Mouse (Mus musculus) neural tube, embryonic 15.5 days (tissue): ENCODE measurements at regions not wholly inside any gene's neighbourhood (a gene's known extent, or its start where the extent isn't known, plus 50 kb on each side); places are given as distances from the start of the nearest gene placed in this dataset.

Experiments used
- ATAC-seq: fragments of 200-750 bp; cut with Nextera tagmentation; 2 replicates; pipeline ENCODE4 v1.8.0; 2017; ENCODE audit warnings: mild to moderate bottlenecking, moderate TSS enrichment, moderate library complexity; ENCODE audit not compliant: low FRiP score
- H3K27ac ChIP-seq: fragments of 300-500 bp; sonication (generic); replicated peaks from 2 replicates; pipeline ENCODE4 v1.5.1; 2015; ENCODE audit warnings: mild to moderate bottlenecking, inconsistent platforms
- H3K27me3 ChIP-seq: fragments of 300-500 bp; sonication (generic); replicated peaks from 2 replicates; pipeline ENCODE4 v1.6.1; 2015; ENCODE audit warnings: inconsistent platforms
- H3K36me3 ChIP-seq: fragments of 300-500 bp; sonication (generic); 2 replicates; pipeline ENCODE4 v1.6.1; 2015; ENCODE audit warnings: inconsistent platforms
- H3K4me1 ChIP-seq: fragments of 300-500 bp; sonication (generic); 2 replicates; pipeline ENCODE4 v1.6.1; 2015; ENCODE audit warnings: inconsistent platforms
- H3K4me2 ChIP-seq: fragments of 300-500 bp; sonication (generic); 2 replicates; pipeline ENCODE4 v1.6.1; 2015; ENCODE audit warnings: inconsistent platforms, mild to moderate bottlenecking, moderate library complexity
- H3K4me3 ChIP-seq: fragments of 300-500 bp; sonication (generic); replicated peaks from 2 replicates; pipeline ENCODE4 v1.5.1; 2015; ENCODE audit warnings: mild to moderate bottlenecking, inconsistent platforms
- H3K9ac ChIP-seq: fragments of 300-500 bp; sonication (generic); replicated peaks from 2 replicates; pipeline ENCODE4 v1.6.1; 2015; ENCODE audit warnings: mild to moderate bottlenecking, inconsistent platforms
- H3K9me3 ChIP-seq: fragments of 300-500 bp; sonication (generic); replicated peaks from 2 replicates; pipeline ENCODE4 v1.6.1; 2016; ENCODE audit warnings: inconsistent platforms
- WGBS: fragments of 180-500 bp; shearing (Covaris S2); methylation state at CpG from one replicate; pipeline ENCODE4 v1.1.7; 2015; ENCODE audit warnings: mixed read lengths; 5-methylcytosine and 5-hydroxymethylcytosine counted together

DNA sequence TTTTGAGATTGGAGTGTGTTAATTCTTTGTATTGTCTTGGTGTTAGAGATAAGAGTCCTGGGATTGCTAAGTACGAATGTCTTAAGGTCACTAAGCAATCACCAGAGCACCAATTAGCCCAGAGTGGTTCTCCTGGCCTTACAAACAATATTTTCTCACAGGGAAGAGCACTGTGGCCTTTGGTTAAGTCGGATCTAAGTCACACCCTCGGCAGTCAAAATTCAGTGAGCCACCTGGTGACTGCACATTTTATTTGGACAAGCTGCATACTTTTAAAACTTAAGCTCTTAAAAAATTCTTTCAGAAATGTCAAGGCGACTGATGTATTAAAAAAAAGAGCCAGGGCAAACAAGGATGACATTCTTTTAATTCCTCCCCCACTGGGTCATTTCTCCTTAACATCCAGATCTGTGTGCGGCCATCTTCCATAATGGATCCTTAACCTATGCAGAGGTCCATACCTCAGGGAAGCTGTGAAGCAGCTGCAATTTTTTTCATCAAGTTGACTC, 60.9 kb upstream of the Foxa2 start:
- Histone ChIP-seq H3K27me3 (no peaks in the 10 kb centered on the region), H3K9ac (no peak overlapping the region), H3K4me2 (no peak overlapping the region), H3K9me3 (no peaks in the 10 kb centered on the region), H3K36me3 (no peaks in the 10 kb centered on the region), H3K4me1 (no peaks in the 10 kb centered on the region), H3K27ac (no peak overlapping the region), H3K4me3 (no peak overlapping the region)
- 75% methylated on average over 5 of the region's 5 CpGs for WGBS
- no peak for ATAC-seq

DNA sequence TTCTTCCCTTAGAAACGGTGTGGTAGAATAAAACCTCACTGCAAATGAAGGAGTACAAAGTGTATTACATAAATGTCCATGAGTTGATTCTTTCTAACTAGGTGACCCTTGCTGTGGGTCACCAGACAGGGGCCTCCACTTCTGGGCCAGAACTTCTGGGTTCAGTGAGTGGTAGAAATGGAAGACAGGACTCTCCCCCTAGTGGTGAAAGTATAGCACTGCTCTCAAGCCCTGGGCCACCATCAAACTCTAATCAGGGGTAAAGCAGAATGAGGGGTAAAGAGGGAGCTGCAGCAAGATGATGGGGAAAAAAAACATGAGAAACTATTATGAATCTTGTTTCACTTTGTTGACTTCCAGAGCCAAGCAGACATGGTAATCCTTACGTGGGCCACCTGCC, 63.4 kb upstream of the Foxa2 start:
- no peak for ATAC-seq
- Histone ChIP-seq H3K9ac (no peak overlapping the region), H3K27me3 (no peaks in the 10 kb centered on the region; the same call in 1 of the 2 replicates), H3K4me2 (no peak overlapping the region), H3K36me3 (no peaks in the 10 kb centered on the region), H3K4me1 (no peaks in the 10 kb centered on the region), H3K4me3 (no peak overlapping the region), H3K9me3 (no peaks in the 10 kb centered on the region), H3K27ac (no peak overlapping the region)
- 49% methylated on average over 2 of the region's 2 CpGs for WGBS

DNA sequence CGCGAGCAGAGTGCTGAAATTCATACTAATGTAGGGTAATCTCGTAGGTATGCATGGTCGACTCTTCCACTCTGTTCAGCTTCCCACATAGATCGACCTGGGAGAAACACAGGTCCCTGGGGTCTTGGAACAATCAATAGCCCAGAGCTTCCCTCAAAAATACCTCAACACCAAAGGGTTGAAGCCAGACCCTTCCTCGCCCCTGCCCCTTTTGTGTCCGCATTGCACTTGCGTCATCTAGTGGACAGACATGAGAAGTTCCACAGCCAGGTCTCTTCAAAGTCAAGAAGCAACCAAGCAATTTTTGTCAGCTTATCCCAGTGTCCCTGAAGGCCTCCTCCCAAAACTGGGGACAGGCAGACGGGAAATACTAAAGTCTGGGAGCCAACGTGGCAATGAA, 65.1 kb upstream of the Foxa2 start:
- Histone ChIP-seq H3K4me1 (no peaks in the 10 kb centered on the region), H3K27ac (no peak overlapping the region), H3K9ac (no peak overlapping the region), H3K4me2 (peak overlapping the region; percentile 48), H3K36me3 (no peaks in the 10 kb centered on the region), H3K9me3 (no peaks in the 10 kb centered on the region), H3K4me3 (no peak overlapping the region), H3K27me3 (no peaks in the 10 kb centered on the region; the same call in 1 of the 2 replicates)
- peak; percentile 53; the same call in 1 of the 2 replicates for ATAC-seq
- 27% methylated on average over 10 of the region's 10 CpGs for WGBS

DNA sequence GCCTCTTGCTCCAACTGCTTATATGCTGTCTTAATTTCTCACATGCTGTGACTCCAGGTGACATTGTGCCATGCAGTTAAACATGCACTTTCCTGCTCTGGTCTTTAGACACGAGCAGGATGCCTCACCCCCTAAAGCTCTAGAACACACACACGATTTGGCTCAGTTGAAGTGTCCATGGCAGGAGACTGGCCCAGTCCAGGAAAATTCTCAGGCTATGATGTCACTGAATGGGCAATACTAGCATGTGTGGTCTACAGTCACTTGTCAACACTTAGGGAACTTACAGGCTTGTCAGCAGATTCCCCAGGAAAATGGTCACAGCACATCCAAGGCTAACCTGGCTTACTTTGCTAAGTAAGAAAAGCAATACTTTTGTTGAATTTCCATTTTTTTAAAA, 66.4 kb upstream of the Foxa2 start:
- no peak overlapping the region for H3K4me2 ChIP-seq
- no peak overlapping the region for H3K9ac ChIP-seq
- WGBS: 63% methylated on average over 2 of the region's 2 CpGs
- H3K27me3 ChIP-seq: no peaks in the 10 kb centered on the region; the same call in 1 of the 2 replicates
- no peak overlapping the region for H3K4me3 ChIP-seq
- H3K27ac ChIP-seq: no peak overlapping the region
- no peaks in the 10 kb centered on the region for H3K4me1 ChIP-seq
- ATAC-seq: no peak
- H3K36me3 ChIP-seq: no peaks in the 10 kb centered on the region
- no peaks in the 10 kb centered on the region for H3K9me3 ChIP-seq

DNA sequence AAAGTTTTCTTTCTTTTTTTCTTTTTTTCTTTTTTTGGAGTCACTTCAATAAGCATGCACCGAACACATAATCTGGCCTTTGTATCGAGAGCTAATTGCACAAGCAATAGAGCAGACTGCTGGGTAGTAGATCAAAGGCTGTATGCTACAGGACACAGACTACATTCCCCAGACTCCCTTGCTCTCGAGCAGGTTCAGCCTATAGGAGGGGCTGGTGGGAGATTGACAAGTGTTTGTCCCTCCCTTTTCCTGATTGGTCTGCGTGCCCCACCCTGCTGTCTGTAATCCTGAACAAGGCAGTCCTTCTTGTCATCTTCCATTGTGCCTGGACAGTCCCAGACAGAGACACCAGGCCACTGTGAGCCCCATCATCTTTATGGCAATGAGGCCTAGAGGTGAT, 67.8 kb upstream of the Foxa2 start:
- H3K27me3 ChIP-seq: no peaks in the 10 kb centered on the region; the same call in 1 of the 2 replicates
- no peak overlapping the region for H3K4me3 ChIP-seq
- no peaks in the 10 kb centered on the region for H3K4me1 ChIP-seq
- 0 out of 2 replicates have a peak, but pooled peaks have one; percentile 60 for ATAC-seq
- H3K4me2 ChIP-seq: no peak overlapping the region
- no peaks in the 10 kb centered on the region for H3K36me3 ChIP-seq
- H3K9ac ChIP-seq: no peak overlapping the region
- no peak overlapping the region for H3K27ac ChIP-seq
- 25% methylated on average over 4 of the region's 4 CpGs for WGBS
- no peaks in the 10 kb centered on the region for H3K9me3 ChIP-seq

DNA sequence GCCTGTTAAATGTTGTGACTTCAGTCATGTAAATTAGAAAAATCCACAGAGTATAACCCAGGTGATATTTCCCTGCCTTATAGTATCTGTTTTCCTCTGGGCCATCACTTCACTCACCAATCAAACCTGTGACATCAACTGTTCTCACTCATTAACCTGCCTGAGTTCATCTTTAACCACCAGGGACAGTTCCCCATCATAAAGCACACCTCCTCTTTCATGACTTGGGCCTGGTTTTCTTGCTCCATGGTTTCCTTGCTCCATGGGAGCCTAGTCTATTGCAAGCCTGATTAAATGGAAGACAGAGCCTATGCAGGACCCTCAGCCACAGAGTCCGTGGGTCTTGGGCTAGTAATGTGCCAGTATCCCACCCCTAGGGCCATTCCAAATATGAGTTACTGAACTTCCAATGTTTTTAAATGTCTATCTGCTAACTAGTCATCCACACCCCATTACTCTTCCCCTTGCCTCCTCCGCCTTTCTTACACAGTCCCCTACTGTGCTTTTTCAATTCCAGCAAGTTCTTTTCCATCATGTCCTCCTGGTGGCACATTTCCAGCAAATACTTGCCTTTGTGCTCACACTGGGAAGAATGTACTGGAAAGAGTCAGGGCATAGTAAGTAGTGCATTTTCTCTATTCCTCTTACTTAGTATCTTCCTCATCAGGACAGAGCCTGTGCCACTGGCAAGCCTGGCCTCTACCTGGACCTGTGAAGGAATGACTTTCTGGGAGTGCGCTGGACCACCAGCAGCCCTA, 69.4 kb upstream of the Foxa2 start:
- no peak overlapping the region for H3K4me2 ChIP-seq

DNA sequence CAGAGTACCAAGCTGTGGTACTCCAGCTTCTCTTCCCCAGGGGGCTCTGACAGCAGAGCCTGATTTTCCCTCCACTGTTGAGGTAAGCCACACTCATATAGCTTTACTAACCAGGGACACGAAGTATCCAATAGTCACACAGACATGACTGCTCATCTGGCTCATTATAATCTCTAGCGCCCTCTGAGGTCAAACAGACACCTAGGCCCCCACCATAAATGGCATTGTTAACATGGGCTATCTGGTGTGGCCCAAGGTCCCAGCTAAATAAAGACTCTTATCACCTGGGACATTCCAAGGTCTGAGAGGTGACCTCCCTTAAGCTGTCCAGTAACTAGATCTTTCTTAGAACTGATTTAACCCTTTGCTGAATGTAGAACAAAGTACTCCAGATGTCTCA, 70.7 kb upstream of the Foxa2 start:
- Histone ChIP-seq H3K9me3 (no peaks in the 10 kb centered on the region), H3K27me3 (no peaks in the 10 kb centered on the region; the same call in 1 of the 2 replicates), H3K4me3 (no peak overlapping the region), H3K9ac (no peak overlapping the region), H3K27ac (no peak overlapping the region), H3K36me3 (no peaks in the 10 kb centered on the region), H3K4me2 (no peak overlapping the region), H3K4me1 (0 out of 2 replicates have a peak, but pooled peaks cover under 1% of the 10 kb centered on the region)
- no peak for ATAC-seq
- WGBS: 63% methylated on average over 2 of the region's 2 CpGs

More for the DNA sequence above, 69.4 kb upstream of the Foxa2 start:
- Histone ChIP-seq H3K4me3 (no peak overlapping the region), H3K27ac (no peak overlapping the region), H3K9me3 (no peaks in the 10 kb centered on the region), H3K36me3 (no peaks in the 10 kb centered on the region), H3K9ac (no peak overlapping the region), H3K27me3 (no peaks in the 10 kb centered on the region; the same call in 1 of the 2 replicates), H3K4me1 (no peaks in the 10 kb centered on the region)
- 72% methylated on average over 3 of the region's 3 CpGs for WGBS
- ATAC-seq: no peak

DNA sequence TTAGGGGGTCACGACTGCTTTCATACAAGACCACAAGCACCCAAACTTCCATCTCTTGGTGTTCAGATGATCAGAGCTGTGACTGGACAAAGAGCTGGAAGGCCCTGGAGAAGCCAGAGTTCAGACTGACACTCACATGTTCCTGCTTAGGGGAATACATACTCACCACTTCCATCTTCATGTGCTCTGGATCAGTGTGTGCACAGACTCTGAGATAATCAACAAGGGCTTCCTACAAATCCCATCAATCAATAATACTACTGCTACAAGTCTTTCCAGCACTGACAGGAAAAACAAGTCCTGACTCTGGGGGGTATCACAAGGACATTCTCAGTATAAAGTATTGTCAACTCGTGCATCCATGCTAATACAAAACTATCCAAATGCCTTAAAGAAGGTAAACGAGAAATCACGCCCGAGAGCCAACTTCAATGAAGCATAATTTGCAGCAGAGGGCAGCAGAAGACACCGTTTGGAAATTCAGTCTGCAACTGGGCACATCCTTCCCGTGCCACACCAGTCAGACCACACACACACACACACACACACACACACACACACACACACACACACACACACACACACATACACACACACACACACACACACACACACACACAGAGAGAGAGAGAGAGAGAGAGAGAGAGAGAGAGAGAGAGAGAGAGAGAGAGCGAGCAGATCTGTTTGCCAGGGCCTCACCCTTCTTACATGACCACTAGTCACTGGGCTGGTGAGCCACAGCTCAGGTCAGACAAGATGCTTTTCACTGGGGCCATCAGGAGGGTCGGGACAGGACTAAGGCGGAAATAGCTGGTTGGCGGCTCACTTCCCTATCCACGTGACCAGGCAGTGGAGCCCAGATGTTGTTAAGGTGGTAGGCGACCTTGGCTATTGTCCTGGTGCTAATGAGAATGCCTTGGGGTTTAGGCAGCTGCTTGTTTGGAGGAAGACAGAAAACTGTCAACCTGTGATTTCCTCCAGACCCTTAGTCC, 75.4 kb upstream of the Foxa2 start:
- peak; percentile 85 for ATAC-seq
- no peaks in the 10 kb centered on the region for H3K27me3 ChIP-seq
- H3K4me3 ChIP-seq: no peak overlapping the region
- H3K36me3 ChIP-seq: no peaks in the 10 kb centered on the region
- no peak overlapping the region for H3K27ac ChIP-seq
- H3K9ac ChIP-seq: no peak overlapping the region
- no peaks in the 10 kb centered on the region for H3K9me3 ChIP-seq
- WGBS: 40% methylated on average over 13 of the region's 13 CpGs
- peak overlapping the region; percentile 9; the same call in 1 of the 2 replicates for H3K4me2 ChIP-seq
- 0 out of 2 replicates have a peak, but pooled peaks cover 4% of the 10 kb centered on the region for H3K4me1 ChIP-seq

DNA sequence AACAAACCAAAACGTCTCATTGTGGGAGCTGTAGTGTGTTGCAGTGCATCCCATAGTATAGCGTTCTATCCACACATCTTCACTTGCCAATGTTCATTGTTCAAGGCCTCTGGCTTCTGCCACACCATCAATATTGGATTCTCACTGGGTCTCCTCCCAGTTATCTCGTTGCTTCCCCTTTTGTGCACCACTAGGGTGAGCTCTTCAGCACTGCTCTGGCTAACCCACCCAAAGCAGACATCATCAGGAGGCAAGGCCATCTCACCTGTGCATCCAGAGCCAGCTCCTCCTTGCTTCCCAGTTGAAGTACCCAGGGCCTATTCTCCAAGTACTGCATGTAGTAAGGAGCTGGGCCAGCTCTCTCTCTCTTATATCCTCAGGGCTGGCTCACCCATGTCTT, 77.0 kb upstream of the Foxa2 start:
- WGBS: 58% methylated on average over 3 of the region's 3 CpGs
- Histone ChIP-seq H3K4me1 (0 out of 2 replicates have a peak, but pooled peaks cover 4% of the 10 kb centered on the region), H3K4me2 (no peak overlapping the region), H3K27me3 (no peaks in the 10 kb centered on the region), H3K4me3 (no peak overlapping the region), H3K9me3 (no peaks in the 10 kb centered on the region), H3K27ac (no peak overlapping the region), H3K36me3 (no peaks in the 10 kb centered on the region), H3K9ac (no peak overlapping the region)
- no peak for ATAC-seq

DNA sequence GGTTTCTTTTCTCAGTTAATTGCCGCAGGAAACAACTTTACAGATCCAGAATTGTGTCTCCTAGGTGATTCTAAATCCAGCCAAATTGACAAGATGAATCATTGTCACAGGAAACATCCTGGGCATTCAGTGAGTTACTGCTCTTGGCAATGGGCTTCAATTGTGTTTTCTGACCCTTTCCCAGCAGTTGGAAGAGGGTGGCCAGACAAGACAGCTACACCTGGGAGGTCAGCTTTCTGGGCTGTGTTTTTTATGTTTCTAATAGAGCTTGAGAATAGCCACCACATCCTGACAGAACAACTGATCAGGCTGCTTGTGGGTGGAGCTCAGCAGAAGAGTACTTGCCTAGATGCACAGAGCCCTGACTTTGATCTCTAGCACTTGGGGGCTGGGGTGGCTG, 87.0 kb upstream of the Foxa2 start:
- H3K36me3 ChIP-seq: no peaks in the 10 kb centered on the region
- no peak overlapping the region for H3K4me3 ChIP-seq
- no peak overlapping the region for H3K9ac ChIP-seq
- no peak overlapping the region for H3K27ac ChIP-seq
- H3K4me2 ChIP-seq: no peak overlapping the region
- no peaks in the 10 kb centered on the region for H3K27me3 ChIP-seq
- H3K4me1 ChIP-seq: no peaks in the 10 kb centered on the region
- ATAC-seq: no peak
- H3K9me3 ChIP-seq: no peaks in the 10 kb centered on the region
- 55% methylated on average over 1 of the region's 1 CpGs for WGBS

DNA sequence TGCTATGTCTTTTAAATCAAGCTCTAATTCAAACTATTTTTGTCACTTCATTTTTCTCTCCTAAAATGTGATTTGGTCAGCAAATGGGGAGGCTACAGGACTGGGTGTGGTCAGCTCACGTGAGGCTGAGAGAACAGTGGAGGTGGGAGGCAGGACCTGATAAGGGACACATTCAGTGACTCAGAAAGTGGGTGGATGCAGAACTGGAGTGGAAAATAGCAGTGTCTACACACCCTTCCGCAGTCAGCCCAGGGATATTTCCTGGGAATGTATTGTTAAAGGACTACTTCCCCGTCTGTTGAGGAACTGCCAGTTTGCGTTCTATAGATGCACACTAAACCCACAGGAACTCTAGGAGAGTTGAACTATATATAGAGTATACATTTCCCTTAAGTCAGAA, 95.2 kb upstream of the Foxa2 start:
- no peaks in the 10 kb centered on the region for H3K27me3 ChIP-seq
- no peaks in the 10 kb centered on the region for H3K4me1 ChIP-seq
- H3K27ac ChIP-seq: no peak overlapping the region
- H3K9ac ChIP-seq: no peak overlapping the region
- no peak overlapping the region for H3K4me2 ChIP-seq
- no peaks in the 10 kb centered on the region for H3K36me3 ChIP-seq
- no peaks in the 10 kb centered on the region for H3K9me3 ChIP-seq
- WGBS: 85% methylated on average over 4 of the region's 4 CpGs
- no peak for ATAC-seq
- H3K4me3 ChIP-seq: no peak overlapping the region
